Mouse (Mus musculus) Patski (cell line): ENCODE results near the gene Tcf7l2. TPM values are rescaled to one million over a fixed set of nuclear protein-coding genes. Genes with fewer than 3 reads are reported as not detected.

Experiments used
- ATAC-seq: fragments of 100-300 bp; one replicate; pipeline ENCODE4 v1.8.0; 2021
- CTCF ChIA-PET: fragments of 350-600 bp; sonication (Branson Sonifier 250); formaldehyde crosslinking; loops from one replicate; lab custom pipeline; 2022; ENCODE audit warnings: inconsistent platforms; lab: Charles Lee
- POLR2A ChIA-PET: fragments of 350-600 bp; sonication (Branson Sonifier 250); formaldehyde crosslinking; loops from one replicate; lab custom pipeline; 2022; ENCODE audit warnings: antibody characterized with exemption, inconsistent platforms; lab: Charles Lee
- DNase-seq: peaks from one replicate; pipeline ENCODE4 v3.0.0-alpha.2; 2011; ENCODE audit warnings: low read depth, low spot score
- H3K27me3 ChIP-seq: fragments of 371-371 bp; one replicate; pipeline ENCODE4 v1.5.1; 2021
- CTCF ChIP-seq: fragments of 100-300 bp; IDR thresholded peaks from one replicate; pipeline ENCODE4 v1.5.1; 2021
- in situ Hi-C: fragments of 300-500 bp; cut with MboI; formaldehyde crosslinking; loops from 3 replicates; pipeline ENCODE4 v1.11.1; 2018; ENCODE audit warnings: low pct_unique_long_range_greater_than_20kb, mixed read lengths
- polyA plus RNA-seq: library from polyadenylated mRNA; unstranded; gene quantifications from one replicate; pipeline ENCODE4 v1.2.3, GENCODE M21; 2021

The Tcf7l2 gene
- polyA plus RNA-seq, 1 experiment from 2014 or later: 22.1 TPM

DNA sequence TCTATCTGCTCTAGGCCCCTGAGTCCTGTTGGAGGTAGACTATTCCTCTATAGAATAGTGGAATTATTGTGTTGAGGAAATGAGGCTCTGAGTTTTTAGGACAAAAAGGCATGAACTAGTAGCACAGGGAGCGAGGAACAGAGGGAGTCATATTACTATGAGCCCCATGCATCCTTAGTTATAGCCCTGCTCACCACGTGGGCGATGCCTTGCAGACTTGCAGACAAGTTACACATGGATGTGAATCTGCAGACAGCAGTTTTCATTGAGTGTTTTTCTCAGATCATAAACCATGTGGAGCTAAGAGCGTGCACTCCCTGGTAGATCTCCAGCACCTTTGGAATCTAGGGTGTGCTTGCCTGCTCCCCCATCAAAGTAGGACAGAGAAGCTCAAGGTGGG lies 90.5 kb downstream of the Tcf7l2 start:
- ATAC-seq (no peak), DNase-seq (no peak)
- POLR2A ChIA-PET: no interaction called here
- TF ChIP-seq CTCF: no peak
- in situ Hi-C loops: no loop called here
- CTCF ChIA-PET: no interaction called here
- no peaks in the 10 kb centered on the region for H3K27me3 ChIP-seq

DNA sequence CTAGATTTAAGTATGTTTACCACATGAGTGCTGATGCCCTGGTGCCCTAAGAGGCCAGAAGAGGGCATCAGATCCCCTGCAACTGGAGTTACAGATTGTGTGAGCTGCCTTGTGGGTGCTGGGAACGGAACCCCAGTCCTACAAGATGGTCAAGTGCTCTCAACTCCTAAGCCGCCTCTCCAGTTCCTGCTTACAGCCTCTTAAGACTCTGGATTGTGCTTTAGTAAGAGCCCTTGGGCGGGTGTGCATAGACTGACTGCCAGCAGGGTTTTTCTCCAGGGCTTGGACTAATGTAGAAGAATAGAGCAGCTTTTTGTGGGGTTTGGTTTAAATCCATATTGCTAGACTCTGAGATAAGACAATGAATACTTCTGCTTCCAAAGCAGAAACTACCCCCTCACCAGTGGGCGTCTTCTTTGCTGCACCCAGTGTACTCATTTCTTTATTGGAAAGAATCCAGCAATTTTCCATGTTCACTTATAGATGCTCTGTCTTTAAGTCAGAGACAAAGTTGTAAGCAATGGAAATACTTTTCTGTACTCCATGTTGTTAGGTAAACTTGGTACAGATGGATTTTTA lies 92.3 kb downstream of the Tcf7l2 start:
- no peak for TF ChIP-seq CTCF

DNA sequence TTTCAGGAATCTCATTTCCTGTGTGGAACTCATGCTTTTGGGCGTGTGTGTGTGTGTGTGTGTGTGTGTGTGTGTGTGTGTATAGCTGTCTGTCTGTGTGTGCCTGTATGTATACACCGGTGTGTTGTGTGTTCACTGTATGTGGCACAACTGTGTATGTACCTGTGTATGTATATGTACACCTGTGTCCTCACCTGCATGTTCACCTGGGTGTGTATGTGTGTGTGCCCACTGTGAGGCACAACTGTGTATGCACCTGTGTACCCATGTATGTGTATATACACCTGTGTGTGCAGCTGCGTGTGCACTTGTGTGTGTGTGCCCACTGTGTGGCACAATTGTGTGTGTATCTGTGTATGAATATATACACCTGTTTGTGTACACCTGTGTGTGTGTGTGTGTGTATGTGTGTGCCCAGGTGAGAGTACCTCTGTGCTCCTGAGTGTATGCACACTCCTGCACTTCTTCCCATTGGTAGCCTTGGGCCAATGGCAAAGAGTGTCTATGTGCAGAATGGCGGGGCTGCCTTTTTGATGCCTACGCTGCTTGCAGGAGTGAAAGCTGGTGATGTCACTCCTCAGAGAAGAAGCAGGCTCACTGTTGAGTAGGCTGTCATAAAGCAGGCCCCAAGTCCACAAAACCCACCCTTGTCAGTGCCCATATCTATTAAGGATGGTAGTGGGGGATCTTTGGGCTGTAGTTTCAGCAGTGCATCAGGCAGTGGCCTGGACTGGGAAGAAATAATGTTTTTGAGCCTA lies 95.5 kb downstream of the Tcf7l2 start:
- H3K27me3 ChIP-seq: no peaks in the 10 kb centered on the region
- POLR2A ChIA-PET: no interaction called here
- no peak for TF ChIP-seq CTCF
- DNase-seq: no peak
- no peak for ATAC-seq
- in situ Hi-C loops: no loop called here
- CTCF ChIA-PET: interaction anchor here (1.4 kb wide), 1 partner anchor 70 kb away, joined by 3 read pairs; no protein-coding TSS in a partner anchor

More for the DNA sequence above, 92.3 kb downstream of the Tcf7l2 start:
- ATAC-seq (no peak), DNase-seq (no peak)
- H3K27me3 ChIP-seq: no peaks in the 10 kb centered on the region
- ChIA-PET POLR2A (no interaction called here), CTCF (no interaction called here)
- in situ Hi-C loops: no loop called here

DNA sequence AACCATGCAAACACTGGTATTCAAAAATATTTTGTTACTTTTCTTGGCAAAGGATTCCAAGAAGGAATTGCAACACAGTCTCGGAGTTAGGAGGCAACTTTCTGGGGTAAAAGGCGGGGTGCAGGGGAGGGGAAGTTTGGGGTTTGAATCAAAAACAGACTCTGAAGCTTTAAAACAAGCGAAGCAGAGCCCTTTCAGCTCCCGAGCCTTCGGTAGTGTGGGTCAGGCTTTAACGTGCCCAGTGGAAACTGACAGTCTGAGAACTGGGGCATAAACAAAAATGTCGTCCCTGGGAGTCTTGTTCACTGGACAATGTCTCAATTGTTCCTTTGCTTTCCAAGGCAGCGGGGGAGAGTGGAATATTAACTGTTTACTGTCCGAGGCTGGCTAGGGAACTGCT lies 96.3 kb downstream of the Tcf7l2 start:
- ATAC-seq (no peak), DNase-seq (no peak)
- H3K27me3 ChIP-seq: no peaks in the 10 kb centered on the region
- ChIA-PET POLR2A (interaction anchor here (0.8 kb wide), 1 partner anchor 10 kb away, joined by 4 read pairs; no protein-coding TSS in a partner anchor), CTCF (interaction anchor here (1.3 kb wide), 1 partner anchor 14 kb away, joined by 3 read pairs; no protein-coding TSS in a partner anchor)
- in situ Hi-C loops: no loop called here
- TF ChIP-seq CTCF: no peak

DNA sequence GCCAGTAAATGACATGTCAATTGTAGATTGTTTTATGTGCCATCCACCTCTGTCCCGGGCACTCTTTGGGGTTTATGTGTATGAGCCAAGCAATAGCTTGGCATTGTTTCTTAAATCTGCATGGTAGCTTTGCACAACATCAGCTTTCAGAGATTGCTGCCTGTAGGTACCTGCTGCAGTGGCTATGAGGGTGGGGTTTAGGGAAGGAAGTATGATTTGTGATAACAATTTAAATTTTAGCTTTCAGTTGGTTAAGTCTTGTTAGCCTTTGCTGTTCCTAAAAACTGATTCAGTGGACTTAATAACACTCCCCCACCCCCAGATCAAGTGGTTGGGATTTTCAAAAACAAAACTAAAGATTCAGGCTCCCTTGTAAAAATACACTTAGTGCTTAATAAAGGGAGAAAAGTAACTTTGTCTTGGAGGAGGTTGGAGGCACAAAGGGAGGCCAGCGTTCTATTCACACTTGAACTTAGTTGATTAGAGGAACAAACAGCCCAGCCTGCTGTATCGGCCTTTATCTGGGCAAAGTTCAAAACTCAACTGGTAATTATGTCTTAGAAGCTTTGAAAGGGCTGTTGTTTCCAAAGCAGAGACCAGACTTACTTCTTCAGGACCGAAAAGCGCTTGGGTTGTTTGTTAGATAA lies 96.9 kb downstream of the Tcf7l2 start:
- ATAC-seq (no peak), DNase-seq (no peak)
- POLR2A ChIA-PET: interaction anchor here (0.8 kb wide), 1 partner anchor 11 kb away, joined by 4 read pairs; no protein-coding TSS in a partner anchor
- in situ Hi-C loops: no loop called here
- H3K27me3 ChIP-seq: no peaks in the 10 kb centered on the region
- TF ChIP-seq CTCF: no peak
- CTCF ChIA-PET: interaction anchor here (1.3 to 1.9 kb wide), 2 partner anchors 10 to 13 kb away, joined by 3 to 4 read pairs; no protein-coding TSS in a partner anchor

DNA sequence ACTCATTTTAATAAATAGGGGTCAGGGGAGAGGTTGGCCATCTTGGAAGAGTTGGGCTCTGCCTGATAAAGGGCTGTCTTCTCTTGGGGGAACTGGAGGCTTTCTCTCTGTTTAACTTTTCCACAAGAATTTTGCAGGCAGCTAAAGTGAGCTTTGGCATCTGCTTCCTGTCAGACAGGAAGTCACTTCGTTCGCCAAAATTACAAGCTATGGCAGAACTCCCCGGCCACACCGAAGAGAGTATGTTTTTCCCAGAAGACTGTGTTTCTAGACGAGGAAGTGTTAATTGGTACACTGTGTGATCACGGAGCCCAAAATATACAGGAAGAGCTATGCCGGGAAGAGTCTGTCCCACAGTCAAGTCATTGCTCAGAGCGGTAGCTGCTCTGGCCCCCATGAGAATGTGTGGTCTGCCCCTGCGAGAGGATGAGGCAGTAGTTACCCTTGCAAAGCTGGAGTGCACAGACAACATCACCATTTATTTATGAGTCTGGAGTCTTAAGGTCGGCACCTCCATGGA lies 97.5 kb downstream of the Tcf7l2 start:
- POLR2A ChIA-PET: interaction anchor here (0.6 kb wide), 1 partner anchor 89 kb away, joined by 4 read pairs; no protein-coding TSS in a partner anchor
- in situ Hi-C loops: no loop called here
- no peak for TF ChIP-seq CTCF
- CTCF ChIA-PET: interaction anchor here (1.3 to 1.9 kb wide), 2 partner anchors 11 to 13 kb away, joined by 3 to 4 read pairs; no protein-coding TSS in a partner anchor
- no peaks in the 10 kb centered on the region for H3K27me3 ChIP-seq
- ATAC-seq: no peak
- DNase-seq: no peak

DNA sequence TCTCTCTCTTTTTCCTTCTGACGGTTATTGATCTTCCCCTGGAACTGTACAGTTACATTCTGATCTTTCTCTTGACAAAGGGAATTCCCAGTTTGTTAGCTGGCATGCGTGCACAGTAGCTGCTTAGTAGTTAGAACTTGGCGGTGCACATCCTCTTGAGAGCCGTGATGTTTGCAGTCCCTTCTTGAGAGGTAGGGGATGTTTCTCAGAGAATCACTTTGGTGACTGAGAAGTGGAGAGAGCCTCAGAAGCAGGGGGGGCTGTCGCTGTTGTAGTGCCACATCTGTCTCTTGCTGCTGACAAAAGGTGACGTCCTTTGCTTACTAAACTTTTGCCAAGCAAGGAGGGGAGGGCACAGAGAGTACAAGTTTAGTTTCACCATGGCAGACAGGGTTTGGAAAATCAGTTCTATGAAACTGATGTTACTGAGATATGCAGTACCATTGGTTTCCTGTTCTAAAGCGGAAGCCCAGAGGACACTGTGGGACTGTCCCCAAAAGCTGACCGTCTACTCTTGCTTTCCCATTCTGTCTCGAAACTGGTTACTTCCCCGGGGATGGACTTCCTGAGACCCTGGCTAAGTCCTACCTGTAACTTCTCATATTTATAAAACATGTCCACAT lies 99.0 kb downstream of the Tcf7l2 start:
- POLR2A ChIA-PET: no interaction called here
- ATAC-seq: no peak
- CTCF ChIA-PET: no interaction called here
- DNase-seq: no peak
- TF ChIP-seq CTCF: no peak
- no peaks in the 10 kb centered on the region for H3K27me3 ChIP-seq
- in situ Hi-C loops: no loop called here

DNA sequence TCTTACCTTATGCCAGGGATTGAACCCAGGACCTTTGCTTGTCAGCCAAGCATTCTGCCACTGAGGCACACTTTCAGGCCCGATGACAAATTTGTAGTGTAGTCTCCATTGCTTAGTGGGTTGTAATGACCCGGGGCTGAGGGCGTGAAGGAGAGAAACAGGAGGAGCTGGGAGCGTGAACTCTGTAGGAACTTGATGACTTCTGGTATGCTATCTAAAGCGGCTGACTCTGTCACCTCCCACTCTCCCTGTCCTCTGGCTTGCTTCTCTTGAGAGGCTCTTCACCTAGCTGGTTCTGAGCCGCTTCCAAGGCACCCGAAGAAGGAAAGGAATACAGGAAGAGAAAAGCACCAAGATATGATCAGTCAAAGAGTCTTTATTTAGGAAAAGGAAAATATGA lies 100.4 kb downstream of the Tcf7l2 start:
- no peaks in the 10 kb centered on the region for H3K27me3 ChIP-seq
- in situ Hi-C loops: no loop called here
- POLR2A ChIA-PET: no interaction called here
- no peak for TF ChIP-seq CTCF
- CTCF ChIA-PET: no interaction called here
- ATAC-seq (no peak), DNase-seq (no peak)

DNA sequence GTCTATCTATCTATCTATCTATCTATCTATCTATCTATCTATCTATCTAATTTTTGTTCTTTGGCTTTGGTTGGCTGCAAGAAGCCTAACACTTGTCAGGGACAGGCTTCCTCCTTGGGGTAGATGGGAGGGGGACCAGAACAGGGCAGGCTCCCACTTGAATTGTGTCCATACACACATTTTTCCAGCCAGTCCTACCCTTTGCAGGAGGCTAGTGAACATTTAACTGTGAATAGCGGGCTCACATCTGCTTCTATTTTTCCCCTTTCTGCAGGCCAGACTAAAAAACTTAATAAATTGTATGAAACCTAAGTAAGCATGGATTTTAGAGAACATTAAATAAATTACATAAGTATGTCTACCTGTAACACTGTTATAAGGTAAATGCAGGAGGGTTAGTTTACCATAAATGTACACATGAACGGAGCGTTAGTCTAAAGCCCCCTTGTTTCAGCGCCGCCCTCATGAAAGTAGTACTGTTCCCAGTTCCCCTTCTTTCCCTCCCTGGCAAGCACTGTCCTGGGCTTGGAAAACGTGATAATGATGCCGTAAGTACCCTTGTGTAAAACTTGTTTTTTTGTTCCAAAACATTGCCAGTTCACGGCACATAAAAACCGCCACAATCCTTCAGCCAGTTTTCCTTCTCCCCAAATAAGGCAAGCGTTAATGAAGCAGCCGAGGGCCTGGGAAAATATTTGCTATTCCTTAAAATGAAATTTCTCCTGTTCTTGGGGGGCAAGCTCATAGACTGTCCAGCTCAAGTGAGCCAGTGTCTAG lies 101.7 kb downstream of the Tcf7l2 start:
- no peak for ATAC-seq
- CTCF ChIA-PET: interaction anchor here (1.5 kb wide), 1 partner anchor 40 kb away, joined by 3 read pairs; no protein-coding TSS in a partner anchor
- in situ Hi-C loops: no loop called here

More for the DNA sequence above, 101.7 kb downstream of the Tcf7l2 start:
- POLR2A ChIA-PET: no interaction called here
- H3K27me3 ChIP-seq: no peaks in the 10 kb centered on the region
- no peak for DNase-seq
- TF ChIP-seq CTCF: no peak
